Mouse (Mus musculus): ENCODE data around the gene Spred1. TPM values are rescaled to one million over a fixed set of nuclear protein-coding genes. Genes with fewer than 3 reads are reported as not detected.

Spred1 gene
- polyA plus RNA-seq, 1 experiment from 2014 or later = 6.9 TPM

- no peak overlapping the region for H3K4me3 ChIP-seq
- H3K9ac ChIP-seq = no peak overlapping the region
- 0 out of 2 replicates have a peak overlapping the region, but pooled peaks have one; percentile 4 for H3K27ac ChIP-seq
- no peaks in the 10 kb centered on the region for H3K9me3 ChIP-seq (replicated peaks)
- ATAC-seq (replicated peaks; ENCODE audit: insufficient number of reproducible peaks, insufficient read depth, low FRiP score, low read depth) = no peak
- H3K27me3 ChIP-seq = no peaks in the 10 kb centered on the region
- no peaks in the 10 kb centered on the region for H3K36me3 ChIP-seq
- H3K4me1 ChIP-seq (replicated peaks) = peaks cover 33% of the 10 kb centered on the region
- WGBS = 34% methylated on average over 5 of the region's 5 CpGs
- no peak overlapping the region for H3K4me2 ChIP-seq
These were observed 23.9 kb upstream of the Spred1 start for GRCm38 (mm10) chr2:117097305-117097704.

- Histone ChIP-seq H3K4me1 (replicated peaks) (peaks cover 28% of the 10 kb centered on the region), H3K36me3 (no peaks in the 10 kb centered on the region), H3K9ac (no peak overlapping the region), H3K4me3 (no peak overlapping the region), H3K27ac (peak overlapping the region; percentile 42; the same call in 1 of the 2 replicates), H3K4me2 (peak overlapping the region; percentile 35), H3K9me3 (replicated peaks) (no peaks in the 10 kb centered on the region), H3K27me3 (no peaks in the 10 kb centered on the region)
- ATAC-seq (replicated peaks; ENCODE audit: insufficient number of reproducible peaks, insufficient read depth, low FRiP score, low read depth) = no peak; the same call in 1 of the 2 replicates
- WGBS = 13% methylated on average over 10 of the region's 10 CpGs
These were observed 21.9 kb upstream of the Spred1 start for GRCm38 (mm10) chr2:117099316-117099715.

GRCm38 (mm10) chr2:117103461-117103860 lies 17.7 kb upstream of the Spred1 start:
- H3K9me3 ChIP-seq (replicated peaks) = 0 out of 2 replicates have a peak, but pooled peaks cover 4% of the 10 kb centered on the region
- H3K9ac ChIP-seq = no peak overlapping the region
- H3K27me3 ChIP-seq = no peaks in the 10 kb centered on the region
- no peaks in the 10 kb centered on the region for H3K36me3 ChIP-seq
- H3K4me1 ChIP-seq (replicated peaks) = peaks cover 20% of the 10 kb centered on the region
- no peak overlapping the region for H3K4me3 ChIP-seq
- H3K4me2 ChIP-seq = no peak overlapping the region
- ATAC-seq (replicated peaks; ENCODE audit: insufficient number of reproducible peaks, insufficient read depth, low FRiP score, low read depth) = no peak
- H3K27ac ChIP-seq = no peak overlapping the region
- 33% methylated on average over 4 of the region's 4 CpGs for WGBS

- Histone ChIP-seq H3K9ac (no peak overlapping the region), H3K4me1 (replicated peaks) (peaks cover 10% of the 10 kb centered on the region), H3K27ac (peak overlapping the region; percentile 24; the same call in 1 of the 2 replicates), H3K36me3 (no peaks in the 10 kb centered on the region), H3K27me3 (no peaks in the 10 kb centered on the region), H3K9me3 (replicated peaks) (0 out of 2 replicates have a peak, but pooled peaks cover 4% of the 10 kb centered on the region), H3K4me2 (no peak overlapping the region), H3K4me3 (no peak overlapping the region)
- ATAC-seq (replicated peaks; ENCODE audit: insufficient number of reproducible peaks, insufficient read depth, low FRiP score, low read depth) = no peak
- WGBS = 79% methylated on average over 7 of the region's 7 CpGs
These were observed 15.8 kb upstream of the Spred1 start for GRCm38 (mm10) chr2:117105407-117105806.

GRCm38 (mm10) chr2:117108059-117108458 lies 13.1 kb upstream of the Spred1 start:
- no peaks in the 10 kb centered on the region for H3K36me3 ChIP-seq
- no peaks in the 10 kb centered on the region for H3K27me3 ChIP-seq
- ATAC-seq (replicated peaks; ENCODE audit: insufficient number of reproducible peaks, insufficient read depth, low FRiP score, low read depth) = no peak
- no peak overlapping the region for H3K4me3 ChIP-seq
- H3K9me3 ChIP-seq (replicated peaks) = 0 out of 2 replicates have a peak, but pooled peaks cover 4% of the 10 kb centered on the region
- peaks cover 11% of the 10 kb centered on the region for H3K4me1 ChIP-seq (replicated peaks)
- no peak overlapping the region for H3K27ac ChIP-seq
- WGBS = 54% methylated on average over 4 of the region's 4 CpGs
- no peak overlapping the region for H3K9ac ChIP-seq
- H3K4me2 ChIP-seq = no peak overlapping the region

- H3K4me1 ChIP-seq (replicated peaks) = peaks cover 17% of the 10 kb centered on the region
- H3K9me3 ChIP-seq (replicated peaks) = 0 out of 2 replicates have a peak, but pooled peaks cover 4% of the 10 kb centered on the region
- H3K9ac ChIP-seq = no peak overlapping the region
- no peak for ATAC-seq (replicated peaks; ENCODE audit: insufficient number of reproducible peaks, insufficient read depth, low FRiP score, low read depth)
- no peaks in the 10 kb centered on the region for H3K36me3 ChIP-seq
- H3K4me3 ChIP-seq = no peak overlapping the region
- 56% methylated on average over 2 of the region's 2 CpGs for WGBS
- no peak overlapping the region for H3K27ac ChIP-seq
- H3K27me3 ChIP-seq = no peaks in the 10 kb centered on the region
- no peak overlapping the region for H3K4me2 ChIP-seq
These were observed 11.9 kb upstream of the Spred1 start for GRCm38 (mm10) chr2:117109296-117109695.

- no peak overlapping the region for H3K27ac ChIP-seq
- H3K4me2 ChIP-seq = no peak overlapping the region
- H3K9ac ChIP-seq = no peak overlapping the region
- 0 out of 2 replicates have a peak, but pooled peaks cover 4% of the 10 kb centered on the region for H3K9me3 ChIP-seq (replicated peaks)
- WGBS = 84% methylated on average over 6 of the region's 6 CpGs
- H3K4me3 ChIP-seq = no peak overlapping the region
- H3K36me3 ChIP-seq = no peaks in the 10 kb centered on the region
- H3K4me1 ChIP-seq (replicated peaks) = peaks cover 16% of the 10 kb centered on the region
- ATAC-seq (replicated peaks; ENCODE audit: insufficient number of reproducible peaks, insufficient read depth, low FRiP score, low read depth) = no peak
- no peaks in the 10 kb centered on the region for H3K27me3 ChIP-seq
These were observed 10.8 kb upstream of the Spred1 start for GRCm38 (mm10) chr2:117110355-117110866.

GRCm38 (mm10) chr2:117113262-117113661 lies 7.9 kb upstream of the Spred1 start:
- Histone ChIP-seq H3K27ac (0 out of 2 replicates have a peak overlapping the region, but pooled peaks have one; percentile 31), H3K27me3 (no peaks in the 10 kb centered on the region), H3K9ac (no peak overlapping the region), H3K4me3 (no peak overlapping the region), H3K36me3 (no peaks in the 10 kb centered on the region), H3K4me2 (no peak overlapping the region), H3K9me3 (replicated peaks) (no peaks in the 10 kb centered on the region), H3K4me1 (replicated peaks) (peaks cover 14% of the 10 kb centered on the region)
- 78% methylated on average over 2 of the region's 2 CpGs for WGBS
- ATAC-seq (replicated peaks; ENCODE audit: insufficient number of reproducible peaks, insufficient read depth, low FRiP score, low read depth) = no peak

- H3K27ac ChIP-seq = 0 out of 2 replicates have a peak overlapping the region, but pooled peaks have one; percentile 34
- peak overlapping the region; percentile 21; the same call in 1 of the 2 replicates for H3K4me2 ChIP-seq
- no peak overlapping the region for H3K9ac ChIP-seq
- H3K4me3 ChIP-seq = no peak overlapping the region
- H3K27me3 ChIP-seq = no peaks in the 10 kb centered on the region
- 21% methylated on average over 4 of the region's 4 CpGs for WGBS
- peak; percentile 73 for ATAC-seq (replicated peaks; ENCODE audit: insufficient number of reproducible peaks, insufficient read depth, low FRiP score, low read depth)
- H3K36me3 ChIP-seq = no peaks in the 10 kb centered on the region
- peaks cover 15% of the 10 kb centered on the region for H3K4me1 ChIP-seq (replicated peaks)
- H3K9me3 ChIP-seq (replicated peaks) = no peaks in the 10 kb centered on the region
These were observed 7.4 kb upstream of the Spred1 start for GRCm38 (mm10) chr2:117113762-117114161.

- Histone ChIP-seq H3K4me1 (replicated peaks) (peaks cover 20% of the 10 kb centered on the region), H3K36me3 (no peaks in the 10 kb centered on the region)
These were observed 2.7 kb upstream of the Spred1 start for GRCm38 (mm10) chr2:117118516-117118915.

GRCm38 (mm10) chr2:117119291-117120245 lies 1.6 kb upstream of the Spred1 start:
- WGBS = 6% methylated on average over 30 of the region's 30 CpGs
- Histone ChIP-seq H3K27ac (peak overlapping the region; percentile 99), H3K4me1 (replicated peaks) (peaks cover 16% of the 10 kb centered on the region)

More at GRCm38 (mm10) chr2:117118516-117118915, 2.7 kb upstream of the Spred1 start:
- Histone ChIP-seq H3K4me3 (no peak overlapping the region), H3K9ac (no peak overlapping the region), H3K4me2 (no peak overlapping the region), H3K27ac (no peak overlapping the region), H3K9me3 (replicated peaks) (no peaks in the 10 kb centered on the region), H3K27me3 (no peaks in the 10 kb centered on the region)
- 68% methylated on average over 2 of the region's 2 CpGs for WGBS
- no peak for ATAC-seq (replicated peaks; ENCODE audit: insufficient number of reproducible peaks, insufficient read depth, low FRiP score, low read depth)

More at GRCm38 (mm10) chr2:117119291-117120245, 1.6 kb upstream of the Spred1 start:
- no peaks in the 10 kb centered on the region for H3K9me3 ChIP-seq (replicated peaks)
- peak overlapping the region; percentile 84 for H3K4me3 ChIP-seq
- ATAC-seq (replicated peaks; ENCODE audit: insufficient number of reproducible peaks, insufficient read depth, low FRiP score, low read depth) = peak; percentile 58
- H3K9ac ChIP-seq = peak overlapping the region; percentile 94
- H3K4me2 ChIP-seq = peak overlapping the region; percentile 84
- H3K36me3 ChIP-seq = no peaks in the 10 kb centered on the region
- no peaks in the 10 kb centered on the region for H3K27me3 ChIP-seq

All from heart, embryonic 15.5 days (tissue).